ENCODE assay signal across 16 mouse cellular contexts in the genomic region with DNA sequence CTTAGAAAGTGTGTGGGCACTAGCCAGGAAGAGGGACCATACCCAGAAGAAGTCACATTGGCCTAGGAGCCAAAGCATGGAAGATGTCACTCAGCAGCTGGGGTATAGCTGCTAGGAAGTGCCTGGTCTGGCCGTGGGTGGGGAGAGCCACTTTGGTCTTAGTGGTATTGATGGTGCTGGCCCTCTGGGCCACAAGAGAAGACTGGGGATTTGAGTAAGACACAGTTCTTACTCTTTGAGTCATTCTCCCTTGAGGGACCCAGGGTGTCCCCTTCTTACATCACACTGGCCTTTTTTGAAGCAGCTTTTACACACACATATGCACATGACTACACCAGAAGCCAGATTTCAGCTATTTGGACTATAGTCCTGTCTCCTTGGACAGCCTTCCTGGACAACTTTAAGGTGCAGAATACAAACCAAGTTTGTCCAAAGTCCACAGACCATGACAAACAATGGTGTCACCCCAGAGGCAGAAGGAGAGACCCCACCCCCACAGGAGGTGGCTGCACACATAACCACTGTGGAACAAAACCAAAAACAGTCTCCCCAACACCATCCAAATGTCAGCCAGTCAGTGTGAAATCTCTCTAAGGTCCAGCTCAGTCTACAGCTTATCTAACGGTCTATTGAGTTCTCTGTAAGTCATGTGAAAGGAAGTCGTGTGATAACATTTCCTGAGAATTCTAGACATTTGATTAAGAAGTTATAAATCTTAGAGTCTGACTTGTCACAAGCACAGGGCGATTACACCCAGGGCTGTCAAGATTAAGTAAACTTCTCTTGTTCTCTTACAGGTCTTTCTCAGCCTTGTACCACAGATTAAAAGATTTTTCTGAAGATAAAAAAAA.
DNase-seq lines count a peak whose midpoint lies in the region; ATAC-seq and TF ChIP-seq lines count a peak whose summit lies in the region.
"Had no signal": no experiment of that assay in that cellular context is flagged by ENCODE, and none has a peak within 500 bp of the region (broad histone marks: within the 10 kb centered on the region; RNA-seq: fewer than 3 reads in every experiment).

No protein-coding gene starts in this region.

- H3K79me2 ChIP-seq in myocyte (ENCODE audit: control insufficient read depth, insufficient read depth): no peaks in the 10 kb centered on the region

- WGBS in hindbrain, embryonic 13.5 days: 65% methylated on average over 4 of the region's 4 CpGs
- WGBS in hindbrain, postnatal 0 days: 82% methylated on average over 4 of the region's 4 CpGs
- 51% methylated on average over 4 of the region's 4 CpGs for WGBS in stomach, postnatal 0 days

- H3K4me2 ChIP-seq in hindbrain, embryonic 13.5 days: no peak overlapping the region
- H3K4me2 ChIP-seq in hindbrain, postnatal 0 days (ENCODE audit: low read depth, low read length): no peak overlapping the region
- no peak overlapping the region for H3K4me2 ChIP-seq in myocyte (ENCODE audit: low read depth)
- H3K4me2 ChIP-seq in stomach, postnatal 0 days (replicated peaks; ENCODE audit: low read depth): no peak overlapping the region
- H3K4me2 ChIP-seq: embryonic facial prominence, embryonic 15.5 days; heart, embryonic 13.5 days; hindbrain, embryonic 12.5 days; kidney, embryonic 15.5 days; liver, embryonic 13.5 days; neural tube, embryonic 12.5 days had no signal

- H3K9me3 ChIP-seq in hindbrain, embryonic 13.5 days: no peaks in the 10 kb centered on the region
- no peaks in the 10 kb centered on the region for H3K9me3 ChIP-seq in hindbrain, postnatal 0 days (ENCODE audit: low read length)
- no peaks in the 10 kb centered on the region for H3K9me3 ChIP-seq in stomach, postnatal 0 days (ENCODE audit: control insufficient read depth, low read length)
- H3K9me3 ChIP-seq: embryonic facial prominence, embryonic 15.5 days; heart, embryonic 13.5 days; hindbrain, embryonic 12.5 days; kidney, embryonic 15.5 days; liver, embryonic 13.5 days; neural tube, embryonic 12.5 days had no signal

- H3K4me1 ChIP-seq in hindbrain, embryonic 13.5 days (replicated peaks): peaks cover 37% of the 10 kb centered on the region
- H3K4me1 ChIP-seq in hindbrain, postnatal 0 days (ENCODE audit: insufficient read depth, low read length): no peaks in the 10 kb centered on the region; the same call in 1 of the 2 replicates
- peaks cover 26% of the 10 kb centered on the region for H3K4me1 ChIP-seq in bone marrow macrophage, adult 2 months (ENCODE audit: control insufficient read depth, insufficient read depth, low read length)
- no peaks in the 10 kb centered on the region for H3K4me1 ChIP-seq in stomach, postnatal 0 days (replicated peaks; ENCODE audit: control insufficient read depth, insufficient read depth)
- H3K4me1 ChIP-seq: embryonic facial prominence, embryonic 15.5 days had no signal

- no peak overlapping the region for H3ac ChIP-seq in myocyte (ENCODE audit: control insufficient read depth, insufficient read length)

- no peak for TF ChIP-seq POLR2A in bone marrow macrophage, adult 2 months (IDR thresholded peaks at IDR 0.05; ENCODE audit: borderline replicate concordance, low read depth, low read length)
- TF ChIP-seq POLR2A in myocyte (IDR thresholded peaks at IDR 0.05; ENCODE audit: insufficient read length, low read depth): no peak

- no peak overlapping the region for H3K4me3 ChIP-seq in hindbrain, embryonic 13.5 days
- no peak overlapping the region for H3K4me3 ChIP-seq in hindbrain, postnatal 0 days (ENCODE audit: low read length)
- no peak overlapping the region for H3K4me3 ChIP-seq in bone marrow macrophage, adult 2 months (ENCODE audit: insufficient read depth, low read length)
- no peak overlapping the region for H3K4me3 ChIP-seq in myocyte
- no peak overlapping the region for H3K4me3 ChIP-seq in stomach, postnatal 0 days (ENCODE audit: low read depth, low read length)
- H3K4me3 ChIP-seq: embryonic facial prominence, embryonic 15.5 days; heart, embryonic 13.5 days; hindbrain, embryonic 12.5 days; kidney, embryonic 15.5 days; liver, embryonic 13.5 days; neural tube, embryonic 12.5 days had no signal

- TF ChIP-seq EP300 in stomach, postnatal 0 days (optimal IDR thresholded peaks at IDR 0.05): no peak

- H3K27ac ChIP-seq in hindbrain, embryonic 13.5 days: 0 out of 2 replicates have a peak overlapping the region, but pooled peaks have one; percentile 20
- no peak overlapping the region for H3K27ac ChIP-seq in hindbrain, postnatal 0 days
- peak overlapping the region; percentile 47 for H3K27ac ChIP-seq in bone marrow macrophage, adult 2 months (ENCODE audit: insufficient read depth, low read depth, low read length)
- no peak overlapping the region for H3K27ac ChIP-seq in stomach, postnatal 0 days (replicated peaks)
- H3K27ac ChIP-seq: embryonic facial prominence, embryonic 15.5 days; heart, embryonic 13.5 days; hindbrain, embryonic 12.5 days; kidney, embryonic 15.5 days; liver, embryonic 13.5 days; neural tube, embryonic 12.5 days had no signal

- no peak overlapping the region for H3K9ac ChIP-seq in hindbrain, embryonic 13.5 days
- no peak overlapping the region for H3K9ac ChIP-seq in hindbrain, postnatal 0 days (replicated peaks; ENCODE audit: low read length)
- H3K9ac ChIP-seq in stomach, postnatal 0 days (ENCODE audit: low read length): no peak overlapping the region
- H3K9ac ChIP-seq: embryonic facial prominence, embryonic 15.5 days; heart, embryonic 13.5 days; hindbrain, embryonic 12.5 days; kidney, embryonic 15.5 days; liver, embryonic 13.5 days; neural tube, embryonic 12.5 days had no signal

- no peak for DNase-seq in hindbrain, postnatal 0 days (ENCODE audit: low spot score)
- DNase-seq in CD4-positive helper T cell, adult 2 months (ENCODE audit: low read depth, low spot score): peak; percentile 25
- no peak for DNase-seq in adrenal gland, postnatal 10 days
- no peak for DNase-seq in stomach, postnatal 0 days (ENCODE audit: low spot score)
- DNase-seq: adrenal gland, postnatal 25 days; liver, embryonic 13.5 days had no signal

- no peaks in the 10 kb centered on the region for H3K36me3 ChIP-seq in hindbrain, embryonic 13.5 days
- no peaks in the 10 kb centered on the region for H3K36me3 ChIP-seq in hindbrain, postnatal 0 days (ENCODE audit: insufficient read depth, low read length)
- no peaks in the 10 kb centered on the region for H3K36me3 ChIP-seq in myocyte (ENCODE audit: control insufficient read depth, insufficient read depth)
- H3K36me3 ChIP-seq in stomach, postnatal 0 days (ENCODE audit: control insufficient read depth, insufficient read depth, low read length): no peaks in the 10 kb centered on the region
- H3K36me3 ChIP-seq: embryonic facial prominence, embryonic 15.5 days; heart, embryonic 13.5 days; hindbrain, embryonic 12.5 days; kidney, embryonic 15.5 days; liver, embryonic 13.5 days; neural tube, embryonic 12.5 days had no signal

- no peak for TF ChIP-seq CTCF in hindbrain, postnatal 0 days (IDR thresholded peaks at IDR 0.05; ENCODE audit: low read depth)
- no peak for TF ChIP-seq CTCF in bone marrow macrophage, adult 2 months (IDR thresholded peaks at IDR 0.05; ENCODE audit: low read depth, low read length)
- no peak for TF ChIP-seq CTCF in stomach, postnatal 0 days (IDR thresholded peaks at IDR 0.05; ENCODE audit: low read depth)

- peaks cover 8% of the 10 kb centered on the region; the same call in 1 of the 2 replicates for H3K27me3 ChIP-seq in hindbrain, embryonic 13.5 days
- no peaks in the 10 kb centered on the region for H3K27me3 ChIP-seq in hindbrain, postnatal 0 days (ENCODE audit: insufficient read depth, low read length)
- H3K27me3 ChIP-seq in myocyte (ENCODE audit: control insufficient read depth, insufficient read depth, insufficient read length): no peaks in the 10 kb centered on the region
- no peaks in the 10 kb centered on the region for H3K27me3 ChIP-seq in stomach, postnatal 0 days (ENCODE audit: control insufficient read depth, insufficient read depth, low read length)
- H3K27me3 ChIP-seq: embryonic facial prominence, embryonic 15.5 days; heart, embryonic 13.5 days; hindbrain, embryonic 12.5 days; liver, embryonic 13.5 days; neural tube, embryonic 12.5 days had no signal

- no peak for ATAC-seq in hindbrain, embryonic 13.5 days (ENCODE audit: low FRiP score)
- ATAC-seq in hindbrain, postnatal 0 days: no peak
- ATAC-seq in cerebellum, adult (ENCODE audit: insufficient number of reproducible peaks, low FRiP score, low TSS enrichment): no peak
- ATAC-seq in stomach, postnatal 0 days (ENCODE audit: low FRiP score, low TSS enrichment): no peak
- ATAC-seq: forebrain, embryonic 16.5 days had no signal

TF ChIP-seq in myocyte, 11 proteins besides CTCF, POLR2A, EP300 and RAD21:
- TF ChIP-seq POLR2AphosphoS2 (IDR thresholded peaks at IDR 0.05; ENCODE audit: insufficient read length, low read depth) (no peak), CEBPB (IDR thresholded peaks at IDR 0.05; ENCODE audit: insufficient read depth, poor library complexity, severe bottlenecking) (peak; percentile 56; the same call in 1 of the 2 replicates), MYOD1 (IDR thresholded peaks at IDR 0.05; ENCODE audit: control insufficient read depth in 1 of 3, insufficient read length in 2 of 3, low read depth in 2 of 3) (peak in 1 of 3 experiments; percentile 38), E2F4 (IDR thresholded peaks at IDR 0.05; ENCODE audit: insufficient read depth) (no peak), USF1 (IDR thresholded peaks at IDR 0.05; ENCODE audit: low read depth) (no peak), TCF12 (IDR thresholded peaks at IDR 0.05; ENCODE audit: insufficient read depth, poor library complexity, severe bottlenecking) (no peak), MYOG (IDR thresholded peaks at IDR 0.05; ENCODE audit: control insufficient read depth in 1 of 3, insufficient read depth in 1 of 3, insufficient read length in 2 of 3, low read depth in 2 of 3) (no peak), MAX (IDR thresholded peaks at IDR 0.05; ENCODE audit: low read depth) (no peak), TCF3 (IDR thresholded peaks at IDR 0.05; ENCODE audit: insufficient read length, low read depth) (no peak), REST (IDR thresholded peaks at IDR 0.05; ENCODE audit: insufficient read depth, insufficient read length) (no peak), SRF (IDR thresholded peaks at IDR 0.05; ENCODE audit: control insufficient read depth, insufficient read length, low read depth) (no peak)

Comparison
In these comparisons a context has a peak if more than half of its experiments do, and no peak if none do; other contexts are left out.
1. H3K27ac ChIP-seq: peak in hindbrain, embryonic 13.5 days (single experiment) and bone marrow macrophage, adult 2 months (single experiment); none in hindbrain, postnatal 0 days (single experiment) and stomach, postnatal 0 days (single experiment).